Mouse (Mus musculus): ENCODE measurements around the gene Cldn34c3. TPM values are rescaled to one million over a fixed set of nuclear protein-coding genes. Genes with fewer than 3 reads are reported as not detected.

The Cldn34c3 gene
- polyA plus RNA-seq (2015; fragmentation: Illumina TruSeq; extraction: RNeasy Lipid Tissue Mini Kit (QIAGEN cat#74804); ENCODE audit: low read depth, low replicate concordance) = not detected

DNA sequence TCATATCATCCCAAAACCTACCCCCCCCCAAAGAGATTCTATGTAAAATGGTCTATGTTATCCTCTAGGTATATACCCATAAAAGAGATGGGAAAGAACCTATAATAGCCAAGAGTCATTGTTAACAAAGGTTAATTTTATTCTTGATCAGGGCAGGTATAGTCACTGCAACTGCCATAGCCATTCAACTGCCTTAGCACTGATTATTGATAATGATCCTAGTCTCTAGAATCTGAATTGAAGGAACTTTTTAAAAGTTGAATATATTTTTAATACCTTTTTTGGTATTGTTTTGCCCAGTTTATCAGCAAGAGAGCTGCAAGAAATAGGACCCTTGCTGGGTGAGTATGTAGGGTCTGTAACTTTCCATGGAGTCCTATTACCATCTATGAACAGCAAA is at the start of gene Cldn34c3:
Gene Cldn34c3, plus strand, starts transcription at position 301 of the 400 bp plus-strand sequence.

Other genes with a start within 250 kb of the Cldn34c3 start
- not detected for gene Cldn34c2, start 212.0 kb upstream of the Cldn34c3 start, polyA plus RNA-seq (2015; fragmentation: Illumina TruSeq; extraction: RNeasy Lipid Tissue Mini Kit (QIAGEN cat#74804); ENCODE audit: low read depth, low replicate concordance)
- gene Gm17467, start 88.9 kb upstream of the Cldn34c3 start, polyA plus RNA-seq (2015; fragmentation: Illumina TruSeq; extraction: RNeasy Lipid Tissue Mini Kit (QIAGEN cat#74804); ENCODE audit: low read depth, low replicate concordance) = not detected